Mouse (Mus musculus): Measurements from ENCODE around the gene Tpra1. TPM values are rescaled to one million over a fixed set of nuclear protein-coding genes. Genes with fewer than 3 reads are reported as not detected.

The Tpra1 gene
- polyA plus RNA-seq, 1 experiment from 2014 or later, result 62.2 TPM

- Histone ChIP-seq H3K36me3 (ENCODE audit: insufficient read depth, low read length) (peaks cover 22% of the 10 kb centered on the region), H3K4me1 (replicated peaks; ENCODE audit: insufficient read depth, low read length) (no peaks in the 10 kb centered on the region), H3K27ac (no peak overlapping the region), H3K4me3 (replicated peaks; ENCODE audit: low read depth, low read length) (no peak overlapping the region), H3K4me2 (ENCODE audit: low read length) (no peak overlapping the region), H3K27me3 (ENCODE audit: insufficient read depth, low read length) (no peaks in the 10 kb centered on the region), H3K9ac (ENCODE audit: low read depth, low read length) (no peak overlapping the region), H3K9me3 (replicated peaks; ENCODE audit: low read length) (no peaks in the 10 kb centered on the region)
- ATAC-seq (replicated peaks; ENCODE audit: low FRiP score, low read depth) (no peak), DNase-seq (ENCODE audit: low spot score) (no peak)
- 50% methylated on average over 5 of the region's 5 CpGs for WGBS
- TF ChIP-seq CTCF (IDR thresholded peaks at IDR 0.05; ENCODE audit: low read depth), result no peak
Observed at GRCm38 (mm10) chr6:88914799-88915198, 12.7 kb downstream of the Tpra1 start.

- Histone ChIP-seq H3K27me3 (ENCODE audit: insufficient read depth, low read length) (no peaks in the 10 kb centered on the region), H3K4me1 (replicated peaks; ENCODE audit: insufficient read depth, low read length) (no peaks in the 10 kb centered on the region), H3K27ac (no peak overlapping the region), H3K9me3 (replicated peaks; ENCODE audit: low read length) (no peaks in the 10 kb centered on the region), H3K4me2 (ENCODE audit: low read length) (no peak overlapping the region), H3K36me3 (ENCODE audit: insufficient read depth, low read length) (peaks cover 15% of the 10 kb centered on the region; the same call in 1 of the 2 replicates), H3K4me3 (replicated peaks; ENCODE audit: low read depth, low read length) (no peak overlapping the region), H3K9ac (ENCODE audit: low read depth, low read length) (no peak overlapping the region)
- DNase-seq (ENCODE audit: low spot score) (no peak), ATAC-seq (replicated peaks; ENCODE audit: low FRiP score, low read depth) (no peak)
- 84% methylated on average over 4 of the region's 4 CpGs for whole genome bisulfite sequencing
- TF ChIP-seq CTCF (IDR thresholded peaks at IDR 0.05; ENCODE audit: low read depth), result no peak
Observed at GRCm38 (mm10) chr6:88915510-88915909, 13.5 kb downstream of the Tpra1 start.

GRCm38 (mm10) chr6:88916153-88916552, 14.1 kb downstream of the Tpra1 start:
- 0 out of 2 replicates have a peak, but pooled peaks cover 9% of the 10 kb centered on the region for H3K36me3 ChIP-seq (ENCODE audit: insufficient read depth, low read length)
- no peaks in the 10 kb centered on the region for H3K27me3 ChIP-seq (ENCODE audit: insufficient read depth, low read length)
- ATAC-seq (replicated peaks; ENCODE audit: low FRiP score, low read depth) (no peak; the same call in 1 of the 2 replicates), DNase-seq (ENCODE audit: low spot score) (peak; percentile 46)
- no peak overlapping the region for H3K4me2 ChIP-seq (ENCODE audit: low read length)
- no peak overlapping the region for H3K9ac ChIP-seq (ENCODE audit: low read depth, low read length)
- WGBS, result 72% methylated on average over 1 of the region's 1 CpGs
- no peaks in the 10 kb centered on the region for H3K4me1 ChIP-seq (replicated peaks; ENCODE audit: insufficient read depth, low read length)
- H3K27ac ChIP-seq, result no peak overlapping the region
- TF ChIP-seq CTCF (IDR thresholded peaks at IDR 0.05; ENCODE audit: low read depth), result peak; percentile 88
- H3K9me3 ChIP-seq (replicated peaks; ENCODE audit: low read length), result no peaks in the 10 kb centered on the region
- no peak overlapping the region for H3K4me3 ChIP-seq (replicated peaks; ENCODE audit: low read depth, low read length)

- no peaks in the 10 kb centered on the region; the same call in 1 of the 2 replicates for H3K4me1 ChIP-seq (replicated peaks; ENCODE audit: insufficient read depth, low read length)
- H3K27ac ChIP-seq, result no peak overlapping the region
- 84% methylated on average over 8 of the region's 8 CpGs for WGBS
- TF ChIP-seq CTCF (IDR thresholded peaks at IDR 0.05; ENCODE audit: low read depth), result no peak
- no peak overlapping the region for H3K9ac ChIP-seq (ENCODE audit: low read depth, low read length)
- H3K4me2 ChIP-seq (ENCODE audit: low read length), result no peak overlapping the region
- no peak overlapping the region for H3K4me3 ChIP-seq (replicated peaks; ENCODE audit: low read depth, low read length)
- DNase-seq (ENCODE audit: low spot score), result no peak
- no peak for ATAC-seq (replicated peaks; ENCODE audit: low FRiP score, low read depth)
- no peaks in the 10 kb centered on the region for H3K27me3 ChIP-seq (ENCODE audit: insufficient read depth, low read length)
- H3K9me3 ChIP-seq (replicated peaks; ENCODE audit: low read length), result no peaks in the 10 kb centered on the region
- H3K36me3 ChIP-seq (ENCODE audit: insufficient read depth, low read length), result no peaks in the 10 kb centered on the region
Observed at GRCm38 (mm10) chr6:88918802-88919201, 16.8 kb downstream of the Tpra1 start.

- H3K4me3 ChIP-seq (replicated peaks; ENCODE audit: low read depth, low read length), result no peak overlapping the region
- no peak overlapping the region for H3K9ac ChIP-seq (ENCODE audit: low read depth, low read length)
- no peaks in the 10 kb centered on the region for H3K9me3 ChIP-seq (replicated peaks; ENCODE audit: low read length)
- H3K36me3 ChIP-seq (ENCODE audit: insufficient read depth, low read length), result no peaks in the 10 kb centered on the region
- no peaks in the 10 kb centered on the region for H3K27me3 ChIP-seq (ENCODE audit: insufficient read depth, low read length)
- ATAC-seq (replicated peaks; ENCODE audit: low FRiP score, low read depth) (peak; percentile 62; the same call in 1 of the 2 replicates), DNase-seq (ENCODE audit: low spot score) (peak; percentile 85)
- 8% methylated on average over 5 of the region's 5 CpGs for WGBS
- H3K4me1 ChIP-seq (replicated peaks; ENCODE audit: insufficient read depth, low read length), result peaks cover 25% of the 10 kb centered on the region
- no peak overlapping the region for H3K4me2 ChIP-seq (ENCODE audit: low read length)
- TF ChIP-seq CTCF (IDR thresholded peaks at IDR 0.05; ENCODE audit: low read depth), result no peak
- H3K27ac ChIP-seq, result peak overlapping the region; percentile 70
Observed at GRCm38 (mm10) chr6:88924502-88925275, 22.6 kb downstream of the Tpra1 start.

GRCm38 (mm10) chr6:88925640-88926205, 23.7 kb downstream of the Tpra1 start:
- Histone ChIP-seq H3K9me3 (replicated peaks; ENCODE audit: low read length) (no peaks in the 10 kb centered on the region), H3K9ac (ENCODE audit: low read depth, low read length) (no peak overlapping the region), H3K27ac (peak overlapping the region; percentile 5; the same call in 1 of the 2 replicates), H3K36me3 (ENCODE audit: insufficient read depth, low read length) (no peaks in the 10 kb centered on the region), H3K27me3 (ENCODE audit: insufficient read depth, low read length) (no peaks in the 10 kb centered on the region), H3K4me3 (replicated peaks; ENCODE audit: low read depth, low read length) (no peak overlapping the region), H3K4me2 (ENCODE audit: low read length) (no peak overlapping the region), H3K4me1 (replicated peaks; ENCODE audit: insufficient read depth, low read length) (peaks cover 25% of the 10 kb centered on the region)
- ATAC-seq (replicated peaks; ENCODE audit: low FRiP score, low read depth) (no peak; the same call in 1 of the 2 replicates), DNase-seq (ENCODE audit: low spot score) (no peak)
- 32% methylated on average over 4 of the region's 4 CpGs for WGBS
- no peak for TF ChIP-seq CTCF (IDR thresholded peaks at IDR 0.05; ENCODE audit: low read depth)

All from kidney, postnatal 0 days (tissue).